Mouse (Mus musculus): Measurements from ENCODE around the gene Xkr7.

DNA sequence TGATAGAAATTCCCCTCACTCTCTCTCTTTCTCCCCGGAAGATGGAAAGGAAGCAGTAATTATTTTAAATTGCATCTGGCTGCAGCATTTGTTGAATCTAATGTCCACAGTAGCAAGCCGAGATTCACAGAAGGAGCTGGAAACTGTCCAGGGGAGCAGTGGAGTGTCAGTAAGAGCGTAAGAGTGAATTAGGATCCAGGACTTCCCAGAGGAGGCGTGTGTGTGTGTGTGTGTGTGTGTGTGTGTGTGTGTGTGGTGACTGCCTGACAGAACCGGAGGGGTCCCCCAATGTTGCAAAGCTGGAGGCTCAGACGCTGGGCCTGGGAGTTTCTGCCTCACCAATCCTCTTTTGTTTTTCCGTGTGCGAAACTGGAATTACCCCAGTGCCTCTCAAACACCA is 15.8 kb upstream of the Xkr7 start:
- no peak for TF ChIP-seq CTCF (IDR thresholded peaks at IDR 0.05)
- no peak for TF ChIP-seq EP300 (IDR thresholded peaks at IDR 0.05; ENCODE audit: insufficient read depth, low read depth, low read length)

Data from heart, adult 2 months (tissue).